Comparison of ENCODE assay signal across 8 mouse cellular contexts in genomic region chr7:135715166-135715565, GRCm38 (mm10). TPM values are rescaled to one million over a fixed set of nuclear protein-coding genes. Genes with fewer than 3 reads are reported as not detected.
A peak's percentile ranks its signal among the peaks of the same experiment; 100 is the strongest.
DNase-seq lines count a peak whose midpoint lies in the region; ATAC-seq lines count a peak whose summit lies in the region.

No protein-coding gene starts in this region.

- no peaks in the 10 kb centered on the region for H3K9me3 ChIP-seq in liver, embryonic 11.5 days (ENCODE audit: control insufficient read depth, low read length)
- no peaks in the 10 kb centered on the region for H3K9me3 ChIP-seq in embryonic facial prominence, embryonic 10.5 days
- no peaks in the 10 kb centered on the region for H3K9me3 ChIP-seq in intestine, embryonic 16.5 days (ENCODE audit: control insufficient read depth, low read length)
- H3K9me3 ChIP-seq in neural tube, embryonic 14.5 days (ENCODE audit: control insufficient read depth, low read length), result no peaks in the 10 kb centered on the region

- peak overlapping the region; percentile 98 for H3K4me3 ChIP-seq in liver, embryonic 11.5 days (ENCODE audit: low read depth, low read length)
- H3K4me3 ChIP-seq in embryonic facial prominence, embryonic 10.5 days, result peak overlapping the region; percentile 97
- peak overlapping the region; percentile 94 for H3K4me3 ChIP-seq in intestine, embryonic 16.5 days (ENCODE audit: low read length)
- H3K4me3 ChIP-seq in neural tube, embryonic 14.5 days (ENCODE audit: low read depth, low read length), result peak overlapping the region; percentile 64

- peak overlapping the region; percentile 95 for H3K27ac ChIP-seq in liver, embryonic 11.5 days (ENCODE audit: low read depth, low read length)
- peak overlapping the region; percentile 99 for H3K27ac ChIP-seq in embryonic facial prominence, embryonic 10.5 days (replicated peaks)
- peak overlapping the region; percentile 68 for H3K27ac ChIP-seq in intestine, embryonic 16.5 days (ENCODE audit: low read length)
- H3K27ac ChIP-seq in neural tube, embryonic 14.5 days (ENCODE audit: low read depth, low read length), result no peak overlapping the region

- H3K4me2 ChIP-seq in liver, embryonic 11.5 days, result peak overlapping the region; percentile 89
- peak overlapping the region; percentile 72 for H3K4me2 ChIP-seq in intestine, embryonic 16.5 days (ENCODE audit: low read depth, low read length)
- peak overlapping the region; percentile 97 for H3K4me2 ChIP-seq in neural tube, embryonic 14.5 days (ENCODE audit: low read depth, low read length)

- ATAC-seq in liver, embryonic 11.5 days (replicated peaks; ENCODE audit: low FRiP score), result no peak
- ATAC-seq in intestine, embryonic 16.5 days, result no peak
- ATAC-seq in neural tube, embryonic 14.5 days (ENCODE audit: low read depth), result no peak

- H3K4me1 ChIP-seq in liver, embryonic 11.5 days (replicated peaks; ENCODE audit: control insufficient read depth, insufficient read depth, low read length), result peaks cover 21% of the 10 kb centered on the region
- peaks cover 32% of the 10 kb centered on the region for H3K4me1 ChIP-seq in embryonic facial prominence, embryonic 10.5 days
- H3K4me1 ChIP-seq in intestine, embryonic 16.5 days (ENCODE audit: control insufficient read depth, insufficient read depth, low read length), result peaks cover 20% of the 10 kb centered on the region
- 0 out of 2 replicates have a peak, but pooled peaks cover 2% of the 10 kb centered on the region for H3K4me1 ChIP-seq in neural tube, embryonic 14.5 days (ENCODE audit: control insufficient read depth, insufficient read depth, low read length)

- WGBS in liver, embryonic 11.5 days, result 3% methylated on average over 7 of the region's 7 CpGs
- WGBS in embryonic facial prominence, embryonic 10.5 days, result 2% methylated on average over 7 of the region's 7 CpGs
- WGBS in intestine, embryonic 16.5 days, result 3% methylated on average over 7 of the region's 7 CpGs
- WGBS in neural tube, embryonic 14.5 days, result 5% methylated on average over 7 of the region's 7 CpGs

- no peaks in the 10 kb centered on the region for H3K27me3 ChIP-seq in liver, embryonic 11.5 days (replicated peaks; ENCODE audit: control insufficient read depth, insufficient read depth, low read length)
- H3K27me3 ChIP-seq in embryonic facial prominence, embryonic 10.5 days (replicated peaks; ENCODE audit: low read depth, poor library complexity, severe bottlenecking), result no peaks in the 10 kb centered on the region
- no peaks in the 10 kb centered on the region for H3K27me3 ChIP-seq in intestine, embryonic 16.5 days (replicated peaks; ENCODE audit: control insufficient read depth, insufficient read depth, low read length)
- no peaks in the 10 kb centered on the region for H3K27me3 ChIP-seq in neural tube, embryonic 14.5 days (ENCODE audit: control insufficient read depth, insufficient read depth, low read length)

- H3K9ac ChIP-seq in liver, embryonic 11.5 days (ENCODE audit: low read depth, low read length), result peak overlapping the region; percentile 99
- peak overlapping the region; percentile 94 for H3K9ac ChIP-seq in intestine, embryonic 16.5 days (ENCODE audit: low read depth, low read length)
- H3K9ac ChIP-seq in neural tube, embryonic 14.5 days (replicated peaks; ENCODE audit: low read depth, low read length), result no peak overlapping the region

- intact Hi-C loops in gastrocnemius, postnatal 36 days (cut with DNase I), result no loop called here

- peaks cover 13% of the 10 kb centered on the region for H3K36me3 ChIP-seq in liver, embryonic 11.5 days (ENCODE audit: control insufficient read depth, insufficient read depth, low read length)
- H3K36me3 ChIP-seq in embryonic facial prominence, embryonic 10.5 days (replicated peaks), result peaks cover 29% of the 10 kb centered on the region
- H3K36me3 ChIP-seq in intestine, embryonic 16.5 days (ENCODE audit: control insufficient read depth, insufficient read depth, low read length), result no peaks in the 10 kb centered on the region
- H3K36me3 ChIP-seq in neural tube, embryonic 14.5 days (ENCODE audit: control insufficient read depth, insufficient read depth, low read length), result no peaks in the 10 kb centered on the region

- no peak for DNase-seq in liver, embryonic 11.5 days (ENCODE audit: low spot score)
- no peak for DNase-seq in liver
- no peak for DNase-seq in embryonic facial prominence, embryonic 10.5 days (ENCODE audit: low spot score)
- no peak for DNase-seq in gastrocnemius, postnatal 36 days
- DNase-seq in left cerebral cortex, adult 18-20 months (ENCODE audit: low spot score in 2 of 2), result no peak
- no peak for DNase-seq in right cerebral cortex, postnatal 14 days

RNA-seq across cellular contexts. Expression of gene Mki67, which starts 1.0 kb away (rescaled TPM):
- 75.1 and 79.3 TPM in 2 replicates for polyA plus RNA-seq in liver, embryonic 11.5 days (2014; fragmentation: Nextera tagmentation; extraction: Ambion mirVana)
- polyA plus RNA-seq in embryonic facial prominence, embryonic 10.5 days (2016; fragmentation: Nextera tagmentation; extraction: Ambion mirVana), result 45.7 and 46.9 TPM in 2 replicates
- 20.2 and 23.2 TPM in 2 replicates for polyA plus RNA-seq in intestine, embryonic 16.5 days (2015; fragmentation: Nextera tagmentation; extraction: Ambion mirVana)
- polyA plus RNA-seq in neural tube, embryonic 14.5 days (2014; fragmentation: Nextera tagmentation; extraction: Ambion mirVana), result 3.7 and 5.3 TPM in 2 replicates
- 1 to 10 TPM; 1.3 to 2.6 TPM for total RNA-seq in gastrocnemius, postnatal 36 days (2021)
- under 1 TPM; 0.12 to 0.30 TPM for total RNA-seq in left cerebral cortex, adult 18-20 months (2021)
